Mouse (Mus musculus) central nervous system, embryonic 14 days (tissue): ENCODE data around the gene Dnajc5. TPM values are rescaled to one million over a fixed set of nuclear protein-coding genes. Genes with fewer than 3 reads are reported as not detected.

Experiments
- polyA plus RNA-seq: library from polyadenylated mRNA; depleted of rRNA; stranded (reverse); fragments of >200 nt; gene quantifications from 2 replicates; pipeline ENCODE4 v1.2.3, GENCODE M21; 2012; rRNA removed

Dnajc5 gene
- polyA plus RNA-seq, result 136 and 141 TPM in 2 replicates

GRCm38 (mm10) chr2:181520118-181520935 is at the start of gene Dnajc5:
Gene Dnajc5 (plus strand): TSS chr2:181520485.

GRCm38 (mm10) chr2:181493156-181493927 is 26.9 kb upstream of the Dnajc5 start, which contains the start of gene Abhd16b:
Gene Abhd16b (plus strand): TSS chr2:181493206.

GRCm38 (mm10) chr2:181496831-181497547 is 23.3 kb upstream of the Dnajc5 start, which contains the start of gene Tpd52l2:
Gene Tpd52l2 (plus strand): TSS chr2:181497142.

GRCm38 (mm10) chr2:181584411-181584942 is 64.2 kb downstream of the Dnajc5 start, which contains the start of gene Uckl1:
Gene Uckl1 (minus strand): TSS chr2:181584892.

DNA sequence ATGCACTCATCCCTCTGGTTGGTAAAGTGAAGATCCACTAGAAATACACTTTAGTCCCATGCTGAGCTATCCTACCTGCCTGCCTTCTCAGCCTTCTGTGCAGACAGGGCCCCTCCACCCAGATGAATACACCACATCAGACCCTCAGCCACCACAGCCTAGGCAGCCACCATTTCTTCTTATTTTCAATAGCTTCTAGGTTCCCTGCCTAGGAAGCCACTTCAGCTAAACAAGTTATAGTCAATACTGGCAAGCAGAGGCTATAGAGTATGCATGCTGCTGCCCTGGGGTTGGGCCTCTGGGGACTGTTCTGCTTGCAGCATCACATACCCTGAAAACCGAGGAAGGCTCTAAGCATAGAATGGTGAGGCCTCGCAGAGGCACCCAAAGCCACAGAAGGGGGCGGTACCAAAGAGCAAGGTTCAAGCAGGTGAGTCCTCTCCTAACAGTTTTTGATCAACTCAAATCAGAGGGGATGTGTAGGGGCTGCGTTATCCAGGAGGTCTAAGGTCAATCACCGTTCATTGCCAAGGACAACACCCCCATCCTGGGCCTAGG is 71.3 kb downstream of the Dnajc5 start, which contains the start of gene Prpf6:
Prpf6 (plus strand) TSS at position 341 of the 558 bp plus-strand sequence.

GRCm38 (mm10) chr2:181592231-181593041 is 72.2 kb downstream of the Dnajc5 start, which contains the start of gene Zfp512b:
Gene Zfp512b (minus strand): TSS chr2:181592803.

GRCm38 (mm10) chr2:181598454-181599351 is 78.4 kb downstream of the Dnajc5 start, which contains the start of gene Samd10:
Gene Samd10 (minus strand): TSS chr2:181599212.

Other genes starting within 250 kb of the Dnajc5 start
- gene Gmeb2, start 232.4 kb upstream of the Dnajc5 start, polyA plus RNA-seq, result 32.1 and 35.0 TPM in 2 replicates
- 686 and 740 TPM in 2 replicates for gene Stmn3, start 206.0 kb upstream of the Dnajc5 start, polyA plus RNA-seq
- 119 and 121 TPM in 2 replicates for gene Rtel1, start 200.7 kb upstream of the Dnajc5 start, polyA plus RNA-seq
- 122 and 128 TPM in 2 replicates for gene Zgpat, start 155.6 kb upstream of the Dnajc5 start, polyA plus RNA-seq
- gene Arfrp1, start 155.1 kb upstream of the Dnajc5 start, polyA plus RNA-seq, result 106 and 119 TPM in 2 replicates
- 110 and 111 TPM in 2 replicates for gene Lime1, start 140.4 kb upstream of the Dnajc5 start, polyA plus RNA-seq
- 10.5 and 11.4 TPM in 2 replicates for gene Zbtb46, start 61.1 kb upstream of the Dnajc5 start, polyA plus RNA-seq
- not detected in 2 replicates for gene Abhd16b, start 27.3 kb upstream of the Dnajc5 start, polyA plus RNA-seq
- gene Tpd52l2, start 23.3 kb upstream of the Dnajc5 start, polyA plus RNA-seq, result 124 TPM in 2 replicates
- 140 and 143 TPM in 2 replicates for gene Uckl1, start 64.4 kb downstream of the Dnajc5 start, polyA plus RNA-seq
- gene Prpf6, start 71.4 kb downstream of the Dnajc5 start, polyA plus RNA-seq, result 47.0 and 50.2 TPM in 2 replicates
- gene Zfp512b, start 72.3 kb downstream of the Dnajc5 start, polyA plus RNA-seq, result 131 and 132 TPM in 2 replicates
- gene Samd10, start 78.7 kb downstream of the Dnajc5 start, polyA plus RNA-seq, result 106 and 110 TPM in 2 replicates
- 0.12 and 0.18 TPM in 2 replicates for gene Gm29797, start 136.5 kb downstream of the Dnajc5 start, polyA plus RNA-seq
- gene Sox18, start 151.2 kb downstream of the Dnajc5 start, polyA plus RNA-seq, result 20.4 and 25.3 TPM in 2 replicates
- gene Tcea2, start 159.8 kb downstream of the Dnajc5 start, polyA plus RNA-seq, result 78.5 and 86.8 TPM in 2 replicates
- gene Rgs19, start 173.5 kb downstream of the Dnajc5 start, polyA plus RNA-seq, result 75.0 and 83.6 TPM in 2 replicates
- gene Lkaaear1, start 178.0 kb downstream of the Dnajc5 start, polyA plus RNA-seq, result not detected in 2 replicates
- 70.0 and 75.1 TPM in 2 replicates for gene Oprl1, start 194.5 kb downstream of the Dnajc5 start, polyA plus RNA-seq
- 56.3 and 75.6 TPM in 2 replicates for gene Myt1, start 242.8 kb downstream of the Dnajc5 start, polyA plus RNA-seq